Mouse (Mus musculus) liver, adult 2 months (tissue): ENCODE results near the gene Ntn1. TPM values are rescaled to one million over a fixed set of nuclear protein-coding genes. Genes with fewer than 3 reads are reported as not detected.

Source experiments
- DNase-seq: peaks from one replicate; pipeline ENCODE4 v3.0.0-alpha.2; 2011; ENCODE audit warnings: low read depth, low spot score; ENCODE audit errors: extremely low read depth
- H3K27ac ChIP-seq: fragments of 200-500 bp; replicated peaks from 2 replicates; pipeline ENCODE4 v1.5.1; 2012; ENCODE audit warnings: low read depth, mild to moderate bottlenecking, control low read depth, inconsistent platforms, low read length; ENCODE audit not compliant: insufficient read depth
- H3K27me3 ChIP-seq: fragments of 200-500 bp; 2 replicates; pipeline ENCODE4 v1.6.1; 2012; ENCODE audit warnings: mild to moderate bottlenecking, moderate library complexity, low read length, inconsistent platforms; ENCODE audit not compliant: control insufficient read depth, insufficient read depth
- H3K36me3 ChIP-seq: fragments of 200-500 bp; 2 replicates; pipeline ENCODE4 v1.6.1; 2012; ENCODE audit warnings: low read length, inconsistent platforms; ENCODE audit not compliant: control insufficient read depth, insufficient read depth
- H3K4me1 ChIP-seq: fragments of 200-500 bp; 2 replicates; pipeline ENCODE4 v1.6.1; 2011; ENCODE audit warnings: low read length; ENCODE audit not compliant: control insufficient read depth, insufficient read depth
- H3K4me3 ChIP-seq: fragments of 200-500 bp; 2 replicates; pipeline ENCODE4 v1.5.1; 2011; ENCODE audit warnings: low read depth, mild to moderate bottlenecking, control low read depth, low read length, moderate library complexity; ENCODE audit not compliant: insufficient read depth
- H3K79me2 ChIP-seq: fragments of 200-500 bp; 2 replicates; pipeline ENCODE4 v1.6.1; 2012; ENCODE audit warnings: inconsistent platforms, mild to moderate bottlenecking, low read length, moderate library complexity; ENCODE audit not compliant: control insufficient read depth, insufficient read depth
- H3K9ac ChIP-seq: fragments of 200-500 bp; 2 replicates; pipeline ENCODE4 v1.6.1; 2012; ENCODE audit warnings: low read depth, mild to moderate bottlenecking, control low read depth, inconsistent platforms, low read length
- CTCF ChIP-seq: fragments of 200-500 bp; IDR thresholded peaks from 2 replicates; pipeline ENCODE4 v1.5.1; 2011; ENCODE audit warnings: low read depth, low read length, control low read depth
- POLR2A ChIP-seq: fragments of 200-500 bp; IDR thresholded peaks from 2 replicates; pipeline ENCODE4 v1.6.1; 2011; ENCODE audit warnings: low read length, control low read depth; ENCODE audit not compliant: insufficient read depth; ENCODE audit errors: extremely low read depth
- WGBS: fragments of 180-500 bp; shearing (Covaris S2); methylation state at CpG from one replicate; pipeline ENCODE4 v1.1.7; 2018; 5-methylcytosine and 5-hydroxymethylcytosine counted together
- polyA plus RNA-seq: library from polyadenylated mRNA; depleted of rRNA; stranded (reverse); fragments of >200 nt; gene quantifications from 2 replicates; pipeline ENCODE4 v1.2.3, GENCODE M21; 2012
- total RNA-seq: library from RNA; depleted of rRNA; stranded (reverse); fragments of >200 nt; gene quantifications from 2 replicates; pipeline ENCODE4 v1.2.3, GENCODE M21; 2014

Gene Ntn1
- total and polyA plus RNA-seq, 2 experiments, result 4.9 to 5.5 TPM

- Histone ChIP-seq H3K79me2 (no peaks in the 10 kb centered on the region), H3K9ac (no peak overlapping the region), H3K4me3 (no peak overlapping the region), H3K27me3 (no peaks in the 10 kb centered on the region), H3K27ac (no peak overlapping the region), H3K36me3 (no peaks in the 10 kb centered on the region), H3K4me1 (no peaks in the 10 kb centered on the region)
- WGBS, result 68% methylated on average over 4 of the region's 4 CpGs
- DNase-seq, result no peak
- TF ChIP-seq POLR2A (no peak), CTCF (no peak)
Measured at GRCm38 (mm10) chr11:68313861-68314260, 86.8 kb downstream of the Ntn1 start.

DNA sequence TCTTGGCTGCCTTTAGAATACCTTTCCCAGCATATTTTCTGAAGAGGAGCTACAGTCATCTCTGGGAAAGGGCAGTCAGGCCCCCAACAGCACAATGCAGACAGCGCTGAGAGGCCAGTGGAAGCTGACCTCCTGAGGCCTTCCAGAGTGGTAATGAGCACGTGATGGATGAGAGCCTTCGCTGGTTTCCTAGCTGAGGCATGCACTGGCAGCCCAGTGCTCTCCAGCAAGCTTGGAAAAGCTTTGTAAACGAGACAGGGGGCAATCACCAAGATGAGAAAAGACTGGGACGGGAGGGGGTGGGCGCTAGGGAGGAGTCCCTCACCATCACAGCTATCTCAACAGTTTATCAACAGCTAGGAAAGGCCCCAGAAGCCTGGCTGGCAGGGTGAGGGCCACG, 87.6 kb downstream of the Ntn1 start:
- DNase-seq, result no peak
- WGBS, result 50% methylated on average over 7 of the region's 7 CpGs

DNA sequence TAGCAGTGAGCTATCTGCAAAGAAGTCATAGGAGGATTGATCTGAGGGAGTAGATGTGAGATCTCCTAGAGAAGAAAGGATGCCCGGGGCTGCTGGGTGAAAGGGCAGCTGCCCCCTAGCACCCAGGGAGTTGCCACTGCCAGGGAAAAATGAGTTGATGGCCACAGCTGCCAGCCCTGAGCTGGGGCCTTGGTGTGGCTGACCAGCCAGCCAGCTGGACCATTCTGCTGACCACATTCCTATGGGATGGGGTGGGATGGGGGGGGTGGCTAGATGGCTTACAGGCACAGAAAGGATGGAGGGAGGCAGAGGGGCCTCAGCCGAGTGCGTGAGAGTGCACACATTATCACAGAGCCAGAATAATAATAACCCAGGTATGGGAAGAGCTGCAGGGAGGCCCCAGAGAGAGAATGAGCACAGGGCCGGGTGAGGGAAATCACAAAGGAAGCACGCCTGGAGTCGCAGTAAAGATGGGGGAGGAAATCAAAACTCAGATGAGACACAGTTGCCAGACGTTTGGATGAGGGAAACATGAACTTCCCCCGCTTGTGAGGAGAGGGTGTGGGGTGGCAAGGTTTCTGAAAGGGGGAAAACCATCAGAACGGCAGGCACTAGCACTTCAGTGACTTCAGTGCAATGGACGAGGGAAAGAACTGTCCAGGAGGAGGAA, 91.6 kb downstream of the Ntn1 start:
- no peaks in the 10 kb centered on the region for H3K27me3 ChIP-seq
- H3K79me2 ChIP-seq, result no peaks in the 10 kb centered on the region
- no peak overlapping the region for H3K27ac ChIP-seq
- H3K4me1 ChIP-seq, result no peaks in the 10 kb centered on the region
- WGBS, result 61% methylated on average over 10 of the region's 10 CpGs
- H3K36me3 ChIP-seq, result no peaks in the 10 kb centered on the region
- DNase-seq, result no peak
- H3K4me3 ChIP-seq, result no peak overlapping the region
- no peak for TF ChIP-seq CTCF
- no peak for TF ChIP-seq POLR2A
- no peak overlapping the region for H3K9ac ChIP-seq

More for the DNA sequence above, 87.6 kb downstream of the Ntn1 start:
- Histone ChIP-seq H3K4me3 (no peak overlapping the region), H3K9ac (no peak overlapping the region), H3K79me2 (no peaks in the 10 kb centered on the region), H3K27me3 (no peaks in the 10 kb centered on the region), H3K4me1 (no peaks in the 10 kb centered on the region), H3K36me3 (no peaks in the 10 kb centered on the region), H3K27ac (no peak overlapping the region)
- no peak for TF ChIP-seq POLR2A
- TF ChIP-seq CTCF, result no peak

DNA sequence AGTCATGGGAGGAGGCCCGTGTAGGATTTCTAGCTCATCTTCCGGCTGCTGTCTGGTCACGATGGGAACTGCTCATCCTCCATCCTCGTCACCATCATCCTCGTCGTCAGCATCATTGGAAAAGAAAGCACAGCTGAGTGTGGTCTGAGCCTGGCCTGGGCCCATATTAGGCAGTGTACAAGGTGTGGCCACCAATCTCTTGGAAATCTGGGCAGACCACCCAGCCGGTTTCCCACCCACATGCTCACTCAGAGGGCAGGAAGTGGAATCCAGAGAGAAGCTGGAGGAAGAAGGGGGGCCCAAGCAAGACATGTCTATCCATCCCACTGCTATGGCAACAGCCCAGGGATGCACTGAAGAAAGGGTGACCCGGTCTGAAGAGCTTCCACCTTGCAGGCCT, 94.6 kb downstream of the Ntn1 start:
- no peaks in the 10 kb centered on the region for H3K79me2 ChIP-seq
- DNase-seq, result no peak
- no peak overlapping the region for H3K4me3 ChIP-seq
- no peak overlapping the region for H3K27ac ChIP-seq
- no peaks in the 10 kb centered on the region for H3K27me3 ChIP-seq
- H3K4me1 ChIP-seq, result no peaks in the 10 kb centered on the region
- TF ChIP-seq CTCF (no peak), POLR2A (no peak)
- no peak overlapping the region for H3K9ac ChIP-seq
- WGBS, result 83% methylated on average over 8 of the region's 8 CpGs
- H3K36me3 ChIP-seq, result no peaks in the 10 kb centered on the region

GRCm38 (mm10) chr11:68302323-68302722, 98.3 kb downstream of the Ntn1 start:
- Histone ChIP-seq H3K4me3 (no peak overlapping the region), H3K4me1 (no peaks in the 10 kb centered on the region), H3K9ac (no peak overlapping the region), H3K27ac (no peak overlapping the region), H3K79me2 (no peaks in the 10 kb centered on the region), H3K36me3 (no peaks in the 10 kb centered on the region), H3K27me3 (no peaks in the 10 kb centered on the region)
- 84% methylated on average over 7 of the region's 7 CpGs for WGBS
- DNase-seq, result peak; percentile 8
- TF ChIP-seq CTCF (no peak), POLR2A (no peak)

- WGBS, result 83% methylated on average over 4 of the region's 4 CpGs
- H3K4me3 ChIP-seq, result no peak overlapping the region
- DNase-seq, result no peak
- TF ChIP-seq CTCF, result no peak
- no peak for TF ChIP-seq POLR2A
- H3K79me2 ChIP-seq, result no peaks in the 10 kb centered on the region
- no peak overlapping the region for H3K9ac ChIP-seq
- no peak overlapping the region for H3K27ac ChIP-seq
- no peaks in the 10 kb centered on the region for H3K27me3 ChIP-seq
- H3K36me3 ChIP-seq, result no peaks in the 10 kb centered on the region
- no peaks in the 10 kb centered on the region for H3K4me1 ChIP-seq
Measured at GRCm38 (mm10) chr11:68301660-68302059, 99.0 kb downstream of the Ntn1 start.
